Mouse (Mus musculus) heart, embryonic 11.5 days (tissue): ENCODE measurements around the gene Plpp4. TPM values are rescaled to one million over a fixed set of nuclear protein-coding genes. Genes with fewer than 3 reads are reported as not detected.

Source experiments
- ATAC-seq: fragments of 200-750 bp; cut with Nextera tagmentation; replicated peaks from 2 replicates; pipeline ENCODE4 v1.8.0; 2017; ENCODE audit warnings: moderate library complexity; ENCODE audit not compliant: insufficient number of reproducible peaks, low FRiP score, low TSS enrichment
- H3K27ac ChIP-seq: fragments of 300-500 bp; sonication (generic); 2 replicates; pipeline ENCODE4 v1.5.1; 2014; ENCODE audit warnings: mild to moderate bottlenecking, low read depth, low read length
- H3K27me3 ChIP-seq: fragments of 300-500 bp; sonication (generic); 2 replicates; pipeline ENCODE4 v1.6.1; 2014; ENCODE audit warnings: mild to moderate bottlenecking, low read length, mixed read lengths; ENCODE audit not compliant: control insufficient read depth, insufficient read depth
- H3K36me3 ChIP-seq: fragments of 300-500 bp; sonication (generic); 2 replicates; pipeline ENCODE4 v1.6.1; 2014; ENCODE audit warnings: mild to moderate bottlenecking, low read length, moderate library complexity, mixed read lengths; ENCODE audit not compliant: control insufficient read depth, insufficient read depth
- H3K4me1 ChIP-seq: fragments of 300-500 bp; sonication (generic); 2 replicates; pipeline ENCODE4 v1.6.1; 2014; ENCODE audit warnings: low read length; ENCODE audit not compliant: control insufficient read depth, insufficient read depth
- H3K4me2 ChIP-seq: fragments of 300-500 bp; sonication (generic); 2 replicates; pipeline ENCODE4 v1.6.1; 2014; ENCODE audit warnings: mild to moderate bottlenecking, moderate library complexity
- H3K4me3 ChIP-seq: fragments of 300-500 bp; sonication (generic); 2 replicates; pipeline ENCODE4 v1.5.1; 2014; ENCODE audit warnings: low read depth, low read length
- H3K9ac ChIP-seq: fragments of 300-500 bp; sonication (generic); 2 replicates; pipeline ENCODE4 v1.6.1; 2014; ENCODE audit warnings: mild to moderate bottlenecking, low read depth, low read length, moderate library complexity
- H3K9me3 ChIP-seq: fragments of 300-500 bp; sonication (generic); replicated peaks from 2 replicates; pipeline ENCODE4 v1.6.1; 2016; ENCODE audit warnings: low read length; ENCODE audit not compliant: control insufficient read depth
- WGBS: fragments of 180-500 bp; shearing (Covaris S2); extraction: QIAGEN DNeasy Blood & Tissue Kit; methylation state at CpG from one replicate; pipeline ENCODE4 v1.1.7; 2014; ENCODE audit not compliant: insufficient replicate concordance; 5-methylcytosine and 5-hydroxymethylcytosine counted together
- polyA plus RNA-seq: library from polyadenylated mRNA; unstranded; fragments of >200 nt; fragmentation: Nextera tagmentation; extraction: Ambion mirVana; gene quantifications from 2 replicates; pipeline ENCODE4 v1.2.1, GENCODE M21; 2014

The Plpp4 gene
- 0.21 and 0.46 TPM in 2 replicates for polyA plus RNA-seq

DNA sequence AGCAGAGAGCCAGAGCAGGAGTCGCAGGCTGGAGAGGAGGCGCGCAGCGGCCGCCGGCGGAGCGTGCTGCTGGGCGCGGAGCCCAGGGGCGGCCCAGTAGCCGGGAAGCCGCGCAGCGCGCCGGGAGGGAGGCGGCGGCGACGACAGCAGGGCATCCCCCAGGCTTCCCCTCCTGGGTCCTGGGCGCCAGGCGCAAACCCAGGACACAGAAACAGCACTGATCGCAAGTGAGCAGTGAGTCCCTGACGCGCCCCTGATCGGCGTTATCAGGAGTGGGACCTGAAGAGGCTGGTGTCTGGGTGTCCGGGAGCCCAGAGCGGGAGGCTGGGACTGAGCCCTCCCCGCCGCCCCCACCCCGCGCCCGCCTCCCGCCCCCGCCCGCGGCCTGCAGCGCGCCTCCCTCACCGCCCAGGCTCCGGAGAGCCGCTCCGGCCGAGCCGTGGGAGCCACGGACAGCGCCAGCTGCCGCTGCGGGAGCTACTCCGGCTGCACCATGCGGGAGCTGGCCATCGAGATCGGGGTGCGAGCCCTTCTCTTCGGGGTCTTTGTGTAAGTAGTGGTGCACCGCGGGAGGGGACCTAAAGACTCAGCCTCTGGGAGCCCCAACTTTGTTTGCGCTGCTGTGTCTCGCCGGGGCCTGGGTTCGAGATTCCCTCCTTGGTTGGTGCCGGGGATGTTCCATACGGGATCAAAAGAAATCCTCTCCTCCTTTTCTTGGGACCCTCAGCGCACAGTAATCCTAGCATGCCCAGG, at the start of gene Plpp4:
TSS of gene Plpp4 (plus strand) at position 411 of the 753 bp plus-strand sequence.
- WGBS = under 1% methylated on average over 45 of the region's 66 CpGs

GRCm38 (mm10) chr7:129215926-129216543, 40.8 kb upstream of the Plpp4 start:
- WGBS = 82% methylated on average over 10 of the region's 10 CpGs
- H3K4me1 ChIP-seq = no peaks in the 10 kb centered on the region
- H3K36me3 ChIP-seq = no peaks in the 10 kb centered on the region
- H3K27ac ChIP-seq = no peak overlapping the region
- H3K4me3 ChIP-seq = no peak overlapping the region
- H3K9me3 ChIP-seq = no peaks in the 10 kb centered on the region
- H3K27me3 ChIP-seq = no peaks in the 10 kb centered on the region
- H3K4me2 ChIP-seq = no peak overlapping the region
- H3K9ac ChIP-seq = no peak overlapping the region
- no peak for ATAC-seq

More for the DNA sequence above, at the start of gene Plpp4:
- Histone ChIP-seq H3K27me3 (peaks cover 61% of the 10 kb centered on the region), H3K9me3 (no peaks in the 10 kb centered on the region), H3K4me1 (no peaks in the 10 kb centered on the region; the same call in 1 of the 2 replicates), H3K36me3 (no peaks in the 10 kb centered on the region), H3K4me2 (peak within 1 kb of the TSS; percentile 86), H3K9ac (0 out of 2 replicates have a peak within 1 kb of the TSS, but pooled peaks have one; percentile 10), H3K27ac (no peak within 1 kb of the TSS), H3K4me3 (peak within 1 kb of the TSS; percentile 50)
- ATAC-seq = peak; percentile 69; the same call in 1 of the 2 replicates

GRCm38 (mm10) chr7:129216547-129217195, 40.2 kb upstream of the Plpp4 start:
- no peak overlapping the region for H3K4me3 ChIP-seq
- H3K9me3 ChIP-seq = no peaks in the 10 kb centered on the region
- H3K27ac ChIP-seq = no peak overlapping the region
- ATAC-seq = no peak
- H3K27me3 ChIP-seq = no peaks in the 10 kb centered on the region
- whole genome bisulfite sequencing = 77% methylated on average over 10 of the region's 10 CpGs
- no peaks in the 10 kb centered on the region for H3K36me3 ChIP-seq
- no peaks in the 10 kb centered on the region for H3K4me1 ChIP-seq
- H3K4me2 ChIP-seq = no peak overlapping the region
- no peak overlapping the region for H3K9ac ChIP-seq

- Histone ChIP-seq H3K9me3 (no peaks in the 10 kb centered on the region), H3K4me3 (no peak overlapping the region), H3K27ac (no peak overlapping the region), H3K36me3 (no peaks in the 10 kb centered on the region), H3K4me1 (no peaks in the 10 kb centered on the region), H3K9ac (no peak overlapping the region), H3K27me3 (no peaks in the 10 kb centered on the region), H3K4me2 (no peak overlapping the region)
- no peak for ATAC-seq
- WGBS = 70% methylated on average over 9 of the region's 9 CpGs
Measured at GRCm38 (mm10) chr7:129220948-129221347, 35.9 kb upstream of the Plpp4 start.

GRCm38 (mm10) chr7:129221649-129222048, 35.2 kb upstream of the Plpp4 start:
- no peaks in the 10 kb centered on the region for H3K4me1 ChIP-seq
- H3K27ac ChIP-seq = no peak overlapping the region
- 74% methylated on average over 3 of the region's 3 CpGs for WGBS
- no peaks in the 10 kb centered on the region for H3K36me3 ChIP-seq
- H3K4me3 ChIP-seq = no peak overlapping the region
- ATAC-seq = no peak
- no peak overlapping the region for H3K4me2 ChIP-seq
- no peaks in the 10 kb centered on the region for H3K27me3 ChIP-seq
- no peak overlapping the region for H3K9ac ChIP-seq
- H3K9me3 ChIP-seq = no peaks in the 10 kb centered on the region

GRCm38 (mm10) chr7:129235410-129235809, 21.4 kb upstream of the Plpp4 start:
- Histone ChIP-seq H3K4me3 (no peak overlapping the region), H3K27me3 (no peaks in the 10 kb centered on the region), H3K27ac (no peak overlapping the region), H3K4me2 (no peak overlapping the region), H3K36me3 (no peaks in the 10 kb centered on the region), H3K9ac (no peak overlapping the region), H3K4me1 (no peaks in the 10 kb centered on the region), H3K9me3 (no peaks in the 10 kb centered on the region)
- WGBS = 62% methylated on average over 2 of the region's 2 CpGs
- ATAC-seq = no peak

DNA sequence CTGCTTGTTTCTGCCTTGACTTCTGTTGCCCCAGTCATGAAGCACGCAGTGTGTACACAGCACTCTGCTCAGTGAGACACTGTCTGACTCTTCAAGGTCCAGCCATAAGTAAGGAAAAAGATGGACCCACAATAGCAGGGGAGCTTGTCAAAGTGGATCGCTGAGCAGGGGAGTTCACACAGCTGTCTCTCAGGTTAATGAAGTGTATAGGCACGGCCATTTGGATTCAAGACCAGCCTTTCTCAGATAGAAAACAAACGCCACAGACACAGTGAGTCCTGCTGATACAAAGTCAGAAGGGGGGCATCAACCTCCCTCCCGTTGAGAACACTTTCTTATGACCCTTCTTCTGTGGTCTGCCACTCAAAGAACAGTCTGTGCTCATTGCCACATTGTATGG, 20.8 kb upstream of the Plpp4 start:
- Histone ChIP-seq H3K27me3 (no peaks in the 10 kb centered on the region), H3K27ac (no peak overlapping the region), H3K4me2 (no peak overlapping the region), H3K9ac (no peak overlapping the region), H3K4me3 (no peak overlapping the region), H3K9me3 (no peaks in the 10 kb centered on the region), H3K36me3 (no peaks in the 10 kb centered on the region), H3K4me1 (no peaks in the 10 kb centered on the region)
- ATAC-seq = no peak
- WGBS = 62% methylated on average over 5 of the region's 5 CpGs

GRCm38 (mm10) chr7:129250981-129251380, 5.8 kb upstream of the Plpp4 start:
- ATAC-seq = no peak
- no peaks in the 10 kb centered on the region for H3K36me3 ChIP-seq
- no peak overlapping the region for H3K4me2 ChIP-seq
- no peak overlapping the region for H3K27ac ChIP-seq
- H3K9ac ChIP-seq = no peak overlapping the region
- no peaks in the 10 kb centered on the region for H3K9me3 ChIP-seq
- no peaks in the 10 kb centered on the region; the same call in 1 of the 2 replicates for H3K4me1 ChIP-seq
- peaks cover 28% of the 10 kb centered on the region for H3K27me3 ChIP-seq
- H3K4me3 ChIP-seq = no peak overlapping the region
